Mouse (Mus musculus) frontal cortex, adult 2 months (tissue): Measurements from ENCODE around the gene Aprt. TPM values are rescaled to one million over a fixed set of nuclear protein-coding genes. Genes with fewer than 3 reads are reported as not detected.
"Not testable (repeated sequence)": the region's sequence is repeated elsewhere in the genome, so short reads cannot be mapped to it uniquely, and the experiment has no call there.

ENCODE experiments used
- DNase-seq, 2 experiments: peaks; one replicate each; pipeline ENCODE4 v3.0.0; 2022; ENCODE audit warnings: low spot score in 1 of 2; ENCODE audit errors: extremely low spot score in 1 of 2
- polyA plus RNA-seq: library from polyadenylated mRNA; depleted of rRNA; stranded (reverse); fragments of >200 nt; gene quantifications from 2 replicates; pipeline ENCODE4 v1.2.3, GENCODE M21; 2012

Aprt gene
- polyA plus RNA-seq, 1 experiment = 66.0 TPM

DNA sequence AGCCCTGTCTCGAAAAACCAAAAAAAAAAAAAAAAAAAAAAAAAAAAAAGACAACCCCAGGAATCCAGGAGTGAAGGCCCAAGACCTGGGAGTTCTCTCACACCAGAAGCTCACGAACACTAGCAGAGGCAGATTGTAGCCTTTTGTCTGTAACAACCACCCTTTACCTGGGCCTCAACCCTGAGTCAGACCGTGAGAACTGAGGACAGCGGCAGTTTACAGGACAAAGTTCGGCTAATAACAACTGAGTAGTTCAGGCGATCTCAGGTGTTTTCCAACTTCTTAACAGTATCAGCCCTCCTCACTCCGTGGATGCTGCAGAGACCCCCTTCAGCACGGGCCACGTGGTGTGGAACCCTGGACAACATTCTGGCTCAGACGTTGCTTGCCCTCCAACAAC, 10.0 kb upstream of the Aprt start:
- DNase-seq = no peak

DNA sequence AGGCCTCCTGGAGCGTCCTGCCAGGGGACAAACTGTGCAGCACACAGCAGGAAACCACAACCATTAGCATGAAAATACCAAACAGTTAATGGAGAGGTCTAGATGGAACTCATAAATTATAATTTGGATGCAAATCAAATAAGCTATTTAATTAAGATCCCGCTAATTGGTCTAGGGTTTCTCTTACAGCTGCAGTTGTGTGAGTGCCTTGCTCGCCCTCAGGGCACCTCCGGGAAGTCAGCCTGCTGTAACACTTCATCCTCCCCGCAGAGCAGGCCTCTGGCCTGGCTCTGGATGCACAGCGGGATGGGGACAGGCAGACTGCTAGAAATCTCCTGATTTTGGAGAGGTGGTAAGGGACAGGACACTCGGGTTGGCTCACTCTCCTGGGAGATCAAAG, 9.5 kb upstream of the Aprt start:
- DNase-seq = no peak

DNA sequence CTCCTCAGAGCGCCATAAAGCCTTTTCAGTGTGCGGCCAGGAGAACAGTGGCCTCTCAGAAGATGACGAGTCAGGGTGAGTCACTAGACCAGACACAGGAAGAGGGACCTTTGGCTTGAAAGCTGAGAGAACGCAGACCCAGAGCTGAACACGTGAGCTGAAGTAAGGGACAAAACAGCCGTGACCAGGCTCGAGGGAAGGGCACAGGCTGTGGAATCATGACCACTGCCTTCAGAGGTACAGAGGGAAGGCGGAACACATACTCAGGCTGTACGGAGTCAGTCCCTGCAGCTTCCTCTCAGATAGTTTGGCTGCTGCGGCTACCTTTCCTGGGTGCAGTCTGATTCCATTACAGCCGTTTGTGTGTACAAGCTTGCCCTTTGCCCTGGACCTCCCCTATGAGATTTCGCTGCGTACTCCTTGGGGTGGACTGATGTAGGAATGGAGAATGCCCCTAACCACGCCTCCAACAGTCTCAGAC, 8.7 kb upstream of the Aprt start:
- no peak for DNase-seq

DNA sequence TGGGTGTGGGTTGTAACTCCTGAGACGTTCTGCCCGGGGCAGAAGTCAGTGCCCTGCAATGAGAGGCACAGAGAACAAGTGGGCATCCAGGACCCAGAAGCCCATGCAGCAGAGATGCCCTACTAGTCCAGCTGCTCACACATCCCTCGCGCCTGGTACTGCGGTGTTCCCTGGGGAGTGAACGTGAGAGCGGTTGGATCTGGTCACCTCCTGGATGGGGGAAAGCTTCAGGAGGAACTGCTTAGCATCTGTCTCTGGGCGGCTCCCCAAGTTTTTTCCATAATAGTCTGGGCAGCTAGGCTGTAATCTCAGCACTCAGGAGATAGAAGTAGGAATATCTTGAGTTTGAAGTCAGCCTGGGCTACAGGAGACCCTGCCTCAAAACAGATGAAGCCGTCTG, 8.3 kb upstream of the Aprt start:
- no peak for DNase-seq

DNA sequence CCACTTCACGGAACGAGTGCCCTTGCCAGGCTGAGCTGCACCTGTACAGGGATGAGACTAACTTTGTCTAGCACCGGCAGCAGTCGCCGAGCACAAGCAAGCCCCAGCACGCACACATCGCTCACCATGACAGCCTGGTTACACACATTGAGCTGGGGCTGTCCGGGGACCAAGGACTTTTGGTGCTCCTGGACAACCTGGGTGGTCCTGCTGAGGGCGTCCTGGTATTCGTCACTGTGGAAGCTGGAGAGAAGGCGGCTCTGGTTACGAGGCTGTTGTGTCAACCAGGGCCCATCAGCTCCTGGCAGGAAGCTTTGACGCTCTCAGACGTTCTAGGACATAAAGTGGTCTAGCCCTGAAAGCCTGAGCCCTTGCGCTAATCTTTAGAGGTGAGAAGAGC, 4.2 kb upstream of the Aprt start:
- DNase-seq = no peak

DNA sequence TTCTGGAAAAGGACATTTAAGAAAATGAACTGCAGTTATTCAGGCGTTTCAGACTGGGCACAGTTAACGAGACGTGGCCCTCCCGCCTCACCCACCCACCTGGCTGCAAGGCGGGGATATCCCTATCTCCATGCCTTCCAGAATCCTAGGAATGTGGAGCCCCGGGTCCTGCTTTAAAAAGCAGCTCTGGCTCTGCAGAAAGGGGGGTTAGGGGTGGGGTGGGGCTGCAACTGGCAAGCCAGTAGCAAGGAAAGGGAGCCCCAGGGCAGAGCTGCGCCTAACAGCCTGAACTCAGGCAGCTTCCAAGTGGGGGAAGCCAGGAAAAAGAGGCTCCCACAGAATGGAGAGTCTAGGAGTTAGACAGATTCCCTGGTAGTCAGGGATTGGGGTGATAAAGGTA, 2.5 kb upstream of the Aprt start:
- DNase-seq = no peak

DNA sequence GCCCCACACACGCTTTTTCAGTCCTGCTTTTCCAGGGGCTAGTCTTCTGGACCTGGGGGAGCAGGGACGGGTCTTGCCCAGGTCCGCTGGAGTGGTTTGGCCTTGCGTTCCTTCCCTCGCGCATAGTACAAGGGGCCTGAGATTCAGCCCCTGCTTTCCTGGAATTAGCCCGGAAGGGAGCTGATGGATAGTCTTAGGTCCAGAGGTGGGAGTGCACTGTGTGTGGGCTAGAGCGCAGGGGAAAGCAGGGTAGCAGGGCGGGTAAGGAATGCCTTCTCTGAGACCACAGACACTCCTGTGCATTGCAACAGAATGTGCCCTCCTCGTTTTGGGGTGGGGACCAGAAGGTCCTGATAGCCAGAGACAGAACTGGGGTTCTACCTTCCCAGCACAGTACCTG, 407 bp upstream of the Aprt start:
- no peak for DNase-seq

DNA sequence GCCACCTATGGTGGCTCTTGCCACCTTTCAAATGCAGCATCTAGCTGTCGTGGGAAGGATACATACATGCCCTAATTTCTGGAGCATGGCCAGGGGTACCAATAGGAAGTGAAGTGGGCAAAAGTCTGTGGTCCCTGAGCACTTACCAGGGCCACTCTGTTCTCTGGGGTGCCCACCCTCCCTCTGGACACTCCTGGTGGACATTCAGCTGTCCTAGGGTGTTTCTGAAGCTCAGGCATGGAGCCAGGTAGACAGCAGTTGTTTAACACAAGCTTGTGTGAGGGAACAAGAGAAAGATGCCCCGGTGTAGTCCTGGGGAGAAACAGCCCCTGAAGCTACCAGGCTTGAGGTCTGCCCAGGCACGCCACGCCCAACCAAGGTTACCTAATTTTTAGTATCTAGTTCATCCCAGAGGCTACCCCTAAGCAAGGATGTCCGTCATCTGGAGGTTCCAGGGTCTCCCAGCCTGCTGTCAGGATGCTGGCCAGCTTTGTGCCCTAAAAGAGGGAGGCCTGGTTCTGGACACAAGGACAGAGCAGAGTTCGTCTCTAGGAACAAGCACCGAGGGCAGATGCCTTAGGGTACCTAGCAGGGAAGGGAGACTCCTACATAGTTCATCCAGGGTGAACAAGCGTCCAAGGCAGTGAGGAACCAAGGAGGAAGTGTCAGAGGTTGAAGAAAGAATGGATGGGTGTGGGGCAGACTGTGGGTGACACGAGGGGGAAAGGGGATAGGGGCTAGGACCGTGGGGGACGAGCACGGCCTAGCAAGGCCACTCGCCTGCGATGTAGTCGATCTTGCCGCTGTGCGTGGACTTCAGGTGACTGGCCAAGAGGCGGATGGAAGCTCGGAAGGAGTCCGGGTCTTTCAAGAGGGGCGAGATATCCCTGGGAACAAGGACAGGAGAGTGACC, 718 bp downstream of the Aprt start:
- peak in 1 of 2 experiments; percentile 28 for DNase-seq

DNA sequence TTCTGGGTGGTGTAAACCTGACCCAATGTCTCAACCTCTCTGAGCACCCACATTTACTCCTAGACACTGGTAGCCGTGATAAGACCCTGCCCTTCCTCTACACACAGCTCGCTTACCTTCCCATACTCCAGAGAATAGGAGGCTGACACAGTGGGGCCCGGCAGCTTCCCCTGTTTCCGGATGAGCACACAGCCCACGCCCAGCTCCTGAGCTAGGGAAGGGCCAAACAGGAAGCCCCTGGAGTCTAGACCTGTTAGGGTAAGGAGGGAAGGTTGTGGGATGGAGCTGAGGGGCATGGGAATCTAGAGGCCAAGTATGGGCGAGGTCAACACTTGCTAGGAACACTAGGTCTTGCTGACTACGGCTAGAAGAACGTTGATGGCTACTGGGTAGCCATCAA, 1.4 kb downstream of the Aprt start:
- DNase-seq = no peak

DNA sequence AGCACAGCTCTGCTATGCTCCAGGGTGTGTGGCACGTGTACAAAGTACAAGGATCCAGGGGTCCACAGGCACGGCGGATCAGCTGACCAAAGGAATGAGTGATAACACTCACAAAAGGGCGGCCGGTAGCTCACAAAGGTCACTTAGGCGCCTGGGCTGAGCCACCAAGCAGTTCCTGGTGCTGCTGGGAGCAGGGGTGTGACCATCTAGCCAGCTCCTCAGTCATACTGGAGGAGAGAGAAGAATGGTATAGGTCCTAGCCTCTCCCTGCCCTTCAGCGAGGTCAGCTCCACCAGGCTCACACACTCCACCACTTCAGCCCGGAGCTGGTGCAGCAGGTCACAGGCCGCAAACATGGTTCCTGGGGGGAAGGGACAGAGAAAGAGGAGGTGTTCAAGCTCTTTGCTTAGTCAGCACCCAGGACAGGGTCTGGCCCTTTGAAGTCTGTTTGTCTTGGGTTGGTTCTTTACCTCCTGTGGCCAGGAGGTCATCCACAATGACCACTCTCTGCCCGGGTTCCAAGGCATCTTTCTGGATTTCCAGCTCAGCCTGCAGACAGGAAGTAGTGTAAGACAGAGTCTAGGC, 1.9 kb downstream of the Aprt start:
- DNase-seq = no peak

DNA sequence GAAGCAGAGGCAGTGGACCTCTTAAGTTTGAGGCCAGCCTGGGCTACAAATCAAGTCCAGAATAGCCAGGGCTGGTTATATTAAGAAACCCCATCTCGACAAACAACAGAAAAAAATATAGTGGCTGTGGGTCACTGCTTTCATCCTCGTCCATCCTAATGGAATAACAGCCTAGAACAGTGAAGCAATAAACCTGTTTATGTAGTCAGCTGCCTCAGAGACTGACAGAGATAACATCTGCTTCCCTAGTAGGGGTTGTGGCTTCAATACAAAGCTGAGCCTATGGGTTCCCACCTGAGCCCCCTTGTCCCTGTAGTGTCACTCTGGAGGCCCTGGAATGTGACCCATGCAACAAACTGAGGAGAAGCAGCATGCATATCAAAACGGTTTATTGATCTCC, 2.4 kb downstream of the Aprt start:
- DNase-seq = no peak

DNA sequence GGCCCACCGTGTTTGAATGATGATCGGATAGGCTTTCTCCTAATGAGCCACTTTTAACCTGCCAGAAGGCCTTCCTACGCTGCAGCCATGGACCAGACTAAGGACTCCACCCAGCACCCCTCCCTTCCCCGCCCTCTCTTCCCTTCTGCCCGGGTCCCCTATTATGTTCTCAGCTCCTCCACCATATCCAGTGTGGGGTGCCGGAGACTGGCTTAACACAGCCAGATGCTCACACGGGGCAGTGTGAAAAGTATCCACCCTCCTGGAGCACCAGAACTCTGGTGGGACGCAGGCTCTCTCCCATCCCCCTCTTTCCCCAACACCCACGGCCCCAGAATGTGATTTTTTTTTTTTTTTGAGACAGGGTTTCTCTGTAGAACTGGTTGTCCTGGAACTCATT, 3.1 kb downstream of the Aprt start:
- DNase-seq = no peak

DNA sequence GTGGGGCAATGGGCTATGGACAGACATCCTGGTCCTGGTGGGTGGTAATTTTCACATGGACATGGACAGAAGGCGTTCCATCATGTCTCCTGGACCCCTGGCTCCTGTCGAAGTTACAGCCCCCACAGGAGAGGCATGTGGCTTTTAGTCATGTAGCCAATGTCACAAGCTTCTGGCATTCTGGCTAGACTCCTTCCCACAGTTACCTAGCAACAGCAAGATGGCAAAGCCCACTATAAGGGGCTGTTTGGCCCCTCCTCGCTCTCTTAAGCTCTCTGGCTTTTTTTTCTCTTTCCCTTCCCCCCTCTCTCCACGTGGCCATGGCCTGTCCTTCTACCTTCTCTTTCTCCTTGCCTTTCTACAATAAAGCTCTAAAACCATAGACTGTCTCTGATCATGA, 3.5 kb downstream of the Aprt start:
- not testable (repeated sequence) for DNase-seq

DNA sequence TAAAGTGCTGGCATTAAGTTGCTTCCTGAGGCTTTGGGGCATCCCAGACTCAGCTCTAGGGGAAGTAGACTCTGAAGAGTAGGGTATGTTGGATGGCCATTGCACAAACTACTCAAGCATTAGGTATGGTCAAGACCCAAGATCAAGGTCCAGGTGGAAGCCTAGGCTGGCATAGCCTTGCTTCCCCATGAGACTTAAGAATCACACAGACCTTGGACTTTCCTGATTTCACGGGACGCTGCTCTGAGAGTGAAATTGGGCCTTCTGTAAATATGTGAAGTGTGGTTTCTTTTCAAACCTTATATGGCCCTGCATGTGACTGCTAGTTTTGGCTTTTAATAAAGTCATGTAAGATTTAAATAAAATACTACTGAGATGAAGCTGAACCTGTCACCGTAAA, 4.0 kb downstream of the Aprt start:
- DNase-seq = no peak

DNA sequence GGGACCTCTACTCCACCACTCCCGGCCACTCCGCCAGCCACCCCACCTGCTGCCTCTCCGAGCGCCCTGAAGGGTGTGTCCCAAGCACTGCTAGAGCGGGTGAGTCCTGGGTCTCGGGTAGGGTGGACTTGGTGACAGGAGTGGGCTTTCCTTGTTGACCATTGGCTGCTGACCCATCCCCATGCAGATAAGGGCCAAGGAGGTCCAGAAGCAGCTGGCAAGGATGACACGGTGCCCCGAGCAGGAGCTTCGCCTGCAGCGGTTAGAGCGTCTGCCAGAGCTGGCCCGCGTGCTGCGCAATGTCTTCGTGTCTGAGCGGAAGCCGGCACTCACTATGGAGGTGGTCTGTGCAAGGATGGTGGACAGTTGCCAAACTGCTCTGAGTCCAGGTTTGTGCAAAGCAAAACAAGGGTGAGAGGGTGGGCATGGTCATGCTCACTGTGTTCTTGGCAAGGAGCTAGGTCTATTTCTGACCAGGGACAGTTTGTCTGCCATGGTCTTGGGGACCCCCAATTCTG, 4.9 kb downstream of the Aprt start:
- no peak for DNase-seq

DNA sequence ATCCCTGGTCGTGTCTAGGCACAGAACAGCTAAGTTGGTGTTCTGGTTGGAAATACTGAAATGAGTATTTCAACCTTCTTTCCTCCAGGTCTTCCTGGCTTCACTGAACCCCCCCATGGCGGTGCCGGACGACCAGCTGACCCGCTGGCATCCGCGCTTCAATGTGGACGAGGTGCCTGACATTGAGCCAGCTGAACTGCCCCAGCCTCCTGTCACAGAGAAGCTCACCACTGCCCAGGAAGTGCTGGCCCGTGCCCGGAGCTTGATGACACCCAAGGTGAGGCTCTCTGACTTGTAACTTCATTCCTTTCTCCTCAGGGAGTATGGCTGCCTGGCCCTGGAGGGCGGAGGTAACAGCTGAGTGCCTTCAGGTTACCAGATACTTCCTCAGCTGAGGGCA, 5.6 kb downstream of the Aprt start:
- no peak for DNase-seq

DNA sequence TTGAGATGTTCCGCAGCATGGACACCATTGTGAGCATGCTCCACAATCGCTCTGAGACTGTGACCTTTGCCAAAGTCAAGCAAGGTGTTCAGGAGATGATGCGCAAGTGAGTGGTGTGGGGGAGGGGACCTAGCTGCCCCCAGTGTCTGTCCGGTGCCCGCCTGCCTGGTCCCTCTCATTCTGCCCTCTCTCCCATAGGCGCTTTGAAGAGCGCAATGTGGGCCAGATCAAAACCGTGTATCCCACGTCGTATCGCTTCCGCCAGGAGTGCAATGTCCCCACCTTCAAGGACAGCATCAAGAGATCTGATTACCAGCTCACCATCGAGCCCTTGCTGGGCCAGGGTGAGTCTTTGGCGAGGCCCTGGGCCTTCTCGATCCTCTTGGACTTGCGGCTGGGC, 6.7 kb downstream of the Aprt start:
- DNase-seq = no peak

DNA sequence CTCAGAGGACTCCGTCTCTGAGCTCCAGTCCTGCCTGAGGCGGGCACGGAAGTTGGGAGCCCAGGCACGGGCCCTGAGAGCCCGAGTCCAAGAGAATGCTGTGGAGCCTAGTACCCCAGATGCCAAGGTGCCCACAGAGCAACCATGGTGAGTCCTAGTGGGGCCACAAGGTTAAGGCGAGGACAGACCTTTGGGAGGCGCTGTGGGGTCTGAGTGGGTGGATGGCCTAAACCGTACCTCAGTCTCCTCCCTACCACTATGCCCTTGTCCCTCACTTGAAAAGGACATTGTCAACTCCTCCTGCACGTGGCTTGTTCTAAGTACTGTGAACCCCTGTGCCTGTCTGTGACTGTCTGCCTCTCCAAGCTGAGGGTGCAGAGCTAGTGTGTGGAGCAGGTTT, 7.4 kb downstream of the Aprt start:
- no peak for DNase-seq

DNA sequence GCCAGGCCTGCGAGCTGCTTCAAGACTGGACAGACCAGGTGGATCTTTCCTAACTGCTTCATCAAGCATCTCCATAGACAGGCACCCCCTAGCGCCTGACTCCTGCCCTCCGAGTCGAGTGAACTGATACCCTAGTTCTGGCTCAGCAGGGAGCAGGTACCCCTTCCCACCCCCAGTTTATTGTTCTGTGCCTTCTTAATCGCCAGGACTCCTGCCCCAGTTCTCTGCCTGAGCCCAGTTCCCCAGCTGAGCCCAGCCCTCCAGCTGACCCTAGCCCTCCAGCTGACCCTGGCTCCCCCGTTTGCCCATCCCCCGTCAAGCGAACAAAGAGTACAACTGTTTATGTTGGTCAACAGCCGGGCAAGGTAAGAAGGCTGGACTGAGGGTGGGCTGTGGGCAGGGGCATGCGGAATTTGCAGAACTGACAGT, 7.8 kb downstream of the Aprt start:
- no peak for DNase-seq

DNA sequence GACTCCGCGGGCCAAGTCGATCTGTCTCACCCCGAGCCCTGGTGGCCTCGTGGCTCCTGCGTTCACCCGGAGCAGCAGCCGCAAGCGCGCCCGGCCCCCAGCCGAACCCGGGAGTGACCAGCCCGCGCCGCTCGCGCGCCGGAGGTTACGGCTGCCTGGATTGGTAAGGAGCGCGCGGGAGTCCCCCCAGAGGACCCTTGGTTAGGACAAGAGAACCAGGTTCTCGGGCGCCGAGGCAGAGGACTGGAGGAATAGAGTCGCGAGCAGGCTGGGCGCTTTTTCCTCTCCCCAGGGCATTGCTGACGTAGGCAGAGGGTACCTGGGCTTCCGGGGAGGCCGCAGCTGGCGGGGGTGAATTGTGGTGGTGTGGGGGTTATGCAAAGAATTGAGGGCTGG, 8.6 kb downstream of the Aprt start:
- DNase-seq = no peak

DNA sequence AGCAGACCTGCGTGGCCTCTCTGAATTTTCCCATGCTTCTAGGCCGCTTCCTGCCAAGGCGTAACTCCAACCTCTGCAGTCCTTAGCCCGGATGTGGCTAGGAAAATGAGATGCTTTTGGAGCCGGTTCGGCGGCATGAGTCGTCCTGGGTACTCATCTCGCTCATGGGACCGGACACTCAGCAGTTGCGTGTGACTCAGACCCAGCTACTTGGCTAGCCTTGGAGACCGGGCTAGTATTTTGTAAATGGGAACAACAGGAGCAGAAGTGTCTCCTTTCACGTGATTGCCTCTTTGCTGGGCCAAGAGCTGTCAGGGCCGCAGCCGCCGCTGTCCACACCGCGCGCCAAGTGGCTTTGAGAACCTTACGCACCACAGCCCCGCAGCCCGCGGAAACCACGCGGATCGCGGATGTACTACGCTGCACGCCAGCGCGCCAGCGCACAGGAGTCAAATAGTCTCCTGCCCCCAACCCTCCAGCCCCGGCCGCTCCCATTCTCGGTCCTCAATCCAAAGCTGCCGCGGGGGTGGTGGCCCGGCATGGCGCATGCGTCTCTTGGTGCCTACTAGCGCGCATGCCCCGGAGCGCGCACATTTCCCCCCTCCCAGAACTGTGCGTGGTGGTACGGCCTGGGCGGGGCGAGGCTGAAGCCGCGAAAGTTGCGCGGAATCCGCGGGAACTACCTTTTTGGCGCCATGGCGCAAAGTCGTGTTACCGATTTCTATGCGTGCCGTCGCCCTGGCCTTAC, 9.2 kb downstream of the Aprt start, which contains the start of gene Cdt1:
Gene Cdt1 (plus strand): TSS at position 655 of the 748 bp plus-strand sequence.
- peak; percentile 91 to 97 for DNase-seq
